Mouse (Mus musculus) myocyte (in vitro differentiated cells): ENCODE data around the gene Wwtr1.

Experiments
- CEBPB ChIP-seq: IDR thresholded peaks from 2 replicates; pipeline ENCODE4 v1.6.1; 2011; ENCODE audit warnings: mild to moderate bottlenecking, moderate library complexity; ENCODE audit not compliant: poor library complexity, insufficient read depth, severe bottlenecking
- E2F4 ChIP-seq: IDR thresholded peaks from one replicate; pipeline ENCODE4 v1.6.1; 2011; ENCODE audit warnings: mild to moderate bottlenecking, control low read depth, moderate library complexity; ENCODE audit not compliant: insufficient read depth
- MYOG ChIP-seq, 3 experiments: IDR thresholded peaks; one replicate each; pipeline ENCODE4 v1.6.1; 2011; ENCODE audit warnings: control low read depth in 2 of 3, low read depth in 2 of 3, mild to moderate bottlenecking in 2 of 3; ENCODE audit not compliant: insufficient read length in 2 of 3, control insufficient read depth in 1 of 3, insufficient read depth in 1 of 3
- POLR2A ChIP-seq: IDR thresholded peaks from one replicate; pipeline ENCODE4 v1.6.1; 2011; ENCODE audit warnings: low read depth, mild to moderate bottlenecking, control low read depth, moderate library complexity; ENCODE audit not compliant: insufficient read length
- REST ChIP-seq: IDR thresholded peaks from one replicate; pipeline ENCODE4 v1.6.1; 2011; ENCODE audit warnings: mild to moderate bottlenecking, control low read depth, moderate library complexity; ENCODE audit not compliant: insufficient read depth, insufficient read length
- TCF12 ChIP-seq: IDR thresholded peaks from one replicate; pipeline ENCODE4 v1.6.1; 2011; ENCODE audit warnings: mild to moderate bottlenecking, control low read depth; ENCODE audit not compliant: poor library complexity, insufficient read depth, severe bottlenecking
- USF1 ChIP-seq: IDR thresholded peaks from one replicate; pipeline ENCODE4 v1.6.1; 2011; ENCODE audit warnings: low read depth, mild to moderate bottlenecking, control low read depth, moderate library complexity

GRCm38 (mm10) chr3:57480640-57481039 is 95.1 kb downstream of the Wwtr1 start:
- TF ChIP-seq POLR2A (no peak), USF1 (no peak), REST (no peak), CEBPB (no peak), E2F4 (no peak), TCF12 (no peak), MYOG (IDR thresholded peaks at IDR 0.05; ENCODE audit: control insufficient read depth in 1 of 3, insufficient read depth in 1 of 3, insufficient read length in 2 of 3, low read depth in 2 of 3) (no peak)
